ENCODE assay signal across 14 mouse cellular contexts in genomic region chr6:113330547-113330946, GRCm38 (mm10). TPM values are rescaled to one million over a fixed set of nuclear protein-coding genes. Genes with fewer than 3 reads are reported as not detected.
DNase-seq lines count a peak whose midpoint lies in the region; ATAC-seq and TF ChIP-seq lines count a peak whose summit lies in the region.
"Had no signal": no experiment of that assay in that cellular context is flagged by ENCODE, and none has a peak within 500 bp of the region (broad histone marks: within the 10 kb centered on the region; RNA-seq: fewer than 3 reads in every experiment).

No protein-coding gene starts in this region.

- H3K4me3 ChIP-seq in heart, adult 2 months = no peak overlapping the region
- H3K4me3 ChIP-seq in bone marrow macrophage, adult 2 months (ENCODE audit: insufficient read depth, low read length) = no peak overlapping the region
- H3K4me3 ChIP-seq in forebrain, embryonic 11.5 days (ENCODE audit: low read depth, low read length) = no peak overlapping the region
- no peak overlapping the region for H3K4me3 ChIP-seq in hindbrain, embryonic 14.5 days (replicated peaks; ENCODE audit: low read length)
- H3K4me3 ChIP-seq: liver, embryonic 13.5 days; neural tube, embryonic 12.5 days; stomach, embryonic 15.5 days had no signal

- no peak overlapping the region for H3K9ac ChIP-seq in heart, adult 2 months (ENCODE audit: low read depth, low read length)
- no peak overlapping the region for H3K9ac ChIP-seq in forebrain, embryonic 11.5 days (ENCODE audit: low read length)
- H3K9ac ChIP-seq in hindbrain, embryonic 14.5 days = no peak overlapping the region
- H3K9ac ChIP-seq: liver, embryonic 13.5 days; neural tube, embryonic 12.5 days; stomach, embryonic 15.5 days had no signal

- no peak for TF ChIP-seq POLR2A in heart, adult 2 months (IDR thresholded peaks at IDR 0.05; ENCODE audit: insufficient read depth, low read depth, low read length)
- TF ChIP-seq POLR2A in bone marrow macrophage, adult 2 months (IDR thresholded peaks at IDR 0.05; ENCODE audit: borderline replicate concordance, low read depth, low read length) = no peak

- H3K36me3 ChIP-seq in heart, adult 2 months (ENCODE audit: control insufficient read depth, insufficient read depth, low read length) = no peaks in the 10 kb centered on the region; the same call in 1 of the 2 replicates
- no peaks in the 10 kb centered on the region; the same call in 1 of the 2 replicates for H3K36me3 ChIP-seq in forebrain, embryonic 11.5 days (ENCODE audit: control insufficient read depth, insufficient read depth, low read length)
- peaks cover 36% of the 10 kb centered on the region for H3K36me3 ChIP-seq in hindbrain, embryonic 14.5 days (replicated peaks; ENCODE audit: control insufficient read depth, insufficient read depth)

- H3K27me3 ChIP-seq in heart, adult 2 months (ENCODE audit: control insufficient read depth, insufficient read depth, low read length) = no peaks in the 10 kb centered on the region
- no peaks in the 10 kb centered on the region for H3K27me3 ChIP-seq in forebrain, embryonic 11.5 days (ENCODE audit: control insufficient read depth, insufficient read depth, low read length)
- H3K27me3 ChIP-seq in hindbrain, embryonic 14.5 days (ENCODE audit: control insufficient read depth, insufficient read depth, low read length) = no peaks in the 10 kb centered on the region
- H3K27me3 ChIP-seq: liver, embryonic 13.5 days; neural tube, embryonic 12.5 days; stomach, embryonic 15.5 days had no signal

- TF ChIP-seq EP300 in heart, adult 2 months (IDR thresholded peaks at IDR 0.05; ENCODE audit: insufficient read depth, low read depth, low read length) = no peak

- peaks cover 3% of the 10 kb centered on the region for H3K4me1 ChIP-seq in heart, adult 2 months (ENCODE audit: control insufficient read depth, insufficient read depth, low read length)
- H3K4me1 ChIP-seq in bone marrow macrophage, adult 2 months (ENCODE audit: control insufficient read depth, insufficient read depth, low read length) = peaks cover 50% of the 10 kb centered on the region
- H3K4me1 ChIP-seq in forebrain, embryonic 11.5 days (replicated peaks; ENCODE audit: control insufficient read depth, insufficient read depth, low read length) = no peaks in the 10 kb centered on the region; the same call in 1 of the 2 replicates
- H3K4me1 ChIP-seq in hindbrain, embryonic 14.5 days (replicated peaks; ENCODE audit: control insufficient read depth, insufficient read depth, low read length) = peaks cover 13% of the 10 kb centered on the region; the same call in 1 of the 2 replicates

- TF ChIP-seq CTCF in heart, adult 2 months (IDR thresholded peaks at IDR 0.05) = no peak
- no peak for TF ChIP-seq CTCF in bone marrow macrophage, adult 2 months (IDR thresholded peaks at IDR 0.05; ENCODE audit: low read depth, low read length)

- H3K79me2 ChIP-seq in heart, adult 2 months (replicated peaks; ENCODE audit: control insufficient read depth, insufficient read depth, low read length) = no peaks in the 10 kb centered on the region

- no peak for ATAC-seq in forebrain, embryonic 11.5 days (replicated peaks; ENCODE audit: low FRiP score)
- ATAC-seq in hindbrain, embryonic 14.5 days (ENCODE audit: low FRiP score) = no peak

- peak; percentile 96 for DNase-seq in heart, adult 11 months
- no peak for DNase-seq in heart, adult 2 months
- peak; percentile 67 for DNase-seq in CD4-positive, CD25-positive, alpha-beta regulatory T cell, adult 2 months (ENCODE audit: low read depth, low spot score)
- DNase-seq in naive thymus-derived CD4-positive, alpha-beta T cell, adult 2 months (ENCODE audit: low read depth) = peak; percentile 57
- no peak for DNase-seq in urinary bladder, postnatal 14 days (ENCODE audit: low spot score)
- DNase-seq in forebrain, embryonic 11.5 days (ENCODE audit: low spot score) = no peak
- DNase-seq in hindbrain, embryonic 14.5 days (ENCODE audit: low spot score) = no peak
- DNase-seq: cerebellum, adult 9-11 months; kidney, adult 11 months; liver, embryonic 13.5 days had no signal

- H3K4me2 ChIP-seq in forebrain, embryonic 11.5 days (ENCODE audit: low read depth, low read length, severe bottlenecking) = no peak overlapping the region
- H3K4me2 ChIP-seq in hindbrain, embryonic 14.5 days (replicated peaks) = no peak overlapping the region
- H3K4me2 ChIP-seq: liver, embryonic 13.5 days; midbrain, embryonic 11.5 days; neural tube, embryonic 12.5 days; stomach, embryonic 15.5 days had no signal

- intact Hi-C loops in heart, adult 2 months (cut with DNase I) = loop anchor here (5.0 kb wide), 1 partner anchor 137 kb away; no protein-coding TSS in a partner anchor

- WGBS in heart, adult 2 months = 19% methylated on average over 2 of the region's 2 CpGs
- WGBS in forebrain, embryonic 11.5 days = 65% methylated on average over 2 of the region's 2 CpGs
- WGBS in hindbrain, embryonic 14.5 days = 70% methylated on average over 2 of the region's 2 CpGs

- H3K9me3 ChIP-seq in forebrain, embryonic 11.5 days (ENCODE audit: control insufficient read depth, low read length) = no peaks in the 10 kb centered on the region
- no peaks in the 10 kb centered on the region for H3K9me3 ChIP-seq in hindbrain, embryonic 14.5 days (ENCODE audit: control insufficient read depth, low read length)
- H3K9me3 ChIP-seq: liver, embryonic 13.5 days; neural tube, embryonic 12.5 days; stomach, embryonic 15.5 days had no signal

- H3K27ac ChIP-seq in heart, adult 2 months = no peak overlapping the region
- H3K27ac ChIP-seq in bone marrow macrophage, adult 2 months (ENCODE audit: insufficient read depth, low read depth, low read length) = peak overlapping the region; percentile 16; the same call in 1 of the 2 replicates
- no peak overlapping the region for H3K27ac ChIP-seq in forebrain, embryonic 11.5 days (ENCODE audit: low read depth, low read length)
- no peak overlapping the region for H3K27ac ChIP-seq in hindbrain, embryonic 14.5 days
- H3K27ac ChIP-seq: liver, embryonic 13.5 days; neural tube, embryonic 12.5 days; stomach, embryonic 15.5 days had no signal

RNA-seq across cellular contexts. Expression of gene Ogg1, which starts 3.8 kb away (rescaled TPM):
- total RNA-seq in heart, adult 2 months (2021) = 1 to 10 TPM; 5.0 to 5.7 TPM
- polyA plus RNA-seq in heart, adult 2 months (2012; rRNA removed) = 10.2 and 10.3 TPM in 2 replicates
- polyA plus RNA-seq in bone marrow macrophage, adult 2 months (2012; ENCODE audit: insufficient read depth, insufficient read length, missing spikeins) = 14.9 and 15.0 TPM in 2 replicates
- polyA plus RNA-seq in forebrain, embryonic 11.5 days (2014; fragmentation: Nextera tagmentation; extraction: Ambion mirVana) = 14.2 and 14.5 TPM in 2 replicates
- 8.4 and 9.0 TPM in 2 replicates for polyA plus RNA-seq in hindbrain, embryonic 14.5 days (2014; fragmentation: Nextera tagmentation; extraction: Ambion mirVana)

RNA-seq across cellular contexts. Expression of gene Camk1, which starts 13.2 kb away (rescaled TPM):
- 10 to 100 TPM; 63.0 to 68.2 TPM for total RNA-seq in heart, adult 2 months (2021)
- 74.8 and 98.0 TPM in 2 replicates for polyA plus RNA-seq in heart, adult 2 months (2012; rRNA removed)
- 216 and 226 TPM in 2 replicates for polyA plus RNA-seq in bone marrow macrophage, adult 2 months (2012; ENCODE audit: insufficient read depth, insufficient read length, missing spikeins)
- polyA plus RNA-seq in forebrain, embryonic 11.5 days (2014; fragmentation: Nextera tagmentation; extraction: Ambion mirVana) = 47.8 and 52.5 TPM in 2 replicates
- polyA plus RNA-seq in hindbrain, embryonic 14.5 days (2014; fragmentation: Nextera tagmentation; extraction: Ambion mirVana) = 111 and 123 TPM in 2 replicates

RNA-seq across cellular contexts. Expression of gene Brpf1, which starts 23.6 kb away (rescaled TPM):
- 10 to 100 TPM; 11.0 to 14.4 TPM for total RNA-seq in heart, adult 2 months (2021)
- 9.9 and 12.8 TPM in 2 replicates for polyA plus RNA-seq in heart, adult 2 months (2012; rRNA removed)
- polyA plus RNA-seq in bone marrow macrophage, adult 2 months (2012; ENCODE audit: insufficient read depth, insufficient read length, missing spikeins) = 31.6 and 34.1 TPM in 2 replicates
- polyA plus RNA-seq in forebrain, embryonic 11.5 days (2014; fragmentation: Nextera tagmentation; extraction: Ambion mirVana) = 31.9 and 35.4 TPM in 2 replicates
- polyA plus RNA-seq in hindbrain, embryonic 14.5 days (2014; fragmentation: Nextera tagmentation; extraction: Ambion mirVana) = 17.5 and 18.1 TPM in 2 replicates

RNA-seq across cellular contexts. Expression of gene Tada3, which starts 47.1 kb away (rescaled TPM):
- 10 to 100 TPM; 23.5 to 24.2 TPM for total RNA-seq in heart, adult 2 months (2021)
- polyA plus RNA-seq in heart, adult 2 months (2012; rRNA removed) = 16.1 and 16.2 TPM in 2 replicates
- 28.6 and 30.2 TPM in 2 replicates for polyA plus RNA-seq in bone marrow macrophage, adult 2 months (2012; ENCODE audit: insufficient read depth, insufficient read length, missing spikeins)
- 72.5 and 76.3 TPM in 2 replicates for polyA plus RNA-seq in forebrain, embryonic 11.5 days (2014; fragmentation: Nextera tagmentation; extraction: Ambion mirVana)
- 62.6 and 67.0 TPM in 2 replicates for polyA plus RNA-seq in hindbrain, embryonic 14.5 days (2014; fragmentation: Nextera tagmentation; extraction: Ambion mirVana)

RNA-seq across cellular contexts. Expression of gene Arpc4, which starts 47.4 kb away (rescaled TPM):
- 10 to 100 TPM; 66.4 to 66.9 TPM for total RNA-seq in heart, adult 2 months (2021)
- 26.6 and 34.2 TPM in 2 replicates for polyA plus RNA-seq in heart, adult 2 months (2012; rRNA removed)
- 503 and 507 TPM in 2 replicates for polyA plus RNA-seq in bone marrow macrophage, adult 2 months (2012; ENCODE audit: insufficient read depth, insufficient read length, missing spikeins)
- 180 and 182 TPM in 2 replicates for polyA plus RNA-seq in forebrain, embryonic 11.5 days (2014; fragmentation: Nextera tagmentation; extraction: Ambion mirVana)
- 231 and 235 TPM in 2 replicates for polyA plus RNA-seq in hindbrain, embryonic 14.5 days (2014; fragmentation: Nextera tagmentation; extraction: Ambion mirVana)

Comparison
In these comparisons a context has a peak if more than half of its experiments do, and no peak if none do; other contexts are left out.
1. DNase-seq: peak in heart, adult 11 months (single experiment), CD4-positive, CD25-positive, alpha-beta regulatory T cell, adult 2 months (single experiment) and naive thymus-derived CD4-positive, alpha-beta T cell, adult 2 months (single experiment); none in heart, adult 2 months (0 of 2), urinary bladder, postnatal 14 days (single experiment), forebrain, embryonic 11.5 days (single experiment) and hindbrain, embryonic 14.5 days (single experiment).